In genomic region chr11:120090661-120091060, GRCm38 (mm10) we compare ENCODE assay signal across 20 mouse cellular contexts. TPM values are rescaled to one million over a fixed set of nuclear protein-coding genes. Genes with fewer than 3 reads are reported as not detected.
DNase-seq lines count a peak whose midpoint lies in the region; TF ChIP-seq lines count a peak whose summit lies in the region.
"Had no signal": no experiment of that assay in that cellular context is flagged by ENCODE, and none has a peak within 500 bp of the region (broad histone marks: within the 10 kb centered on the region; RNA-seq: fewer than 3 reads in every experiment).

No protein-coding gene starts in this region.

- peak; percentile 56 for DNase-seq in adrenal gland, postnatal 10 days
- no peak for DNase-seq in adrenal gland, postnatal 25 days
- peak; percentile 40 for DNase-seq in cerebellum, adult 9-11 months
- DNase-seq in cerebellum, adult 2 months, result no peak
- peak; percentile 8 for DNase-seq in kidney, postnatal 10 days
- DNase-seq in kidney, adult 11 months, result no peak
- DNase-seq: adrenal gland, adult 8-10 months; B cell, adult 2 months; cerebellum, adult 11 months; cerebellum, adult 18-20 months; cerebellum, adult 9-10 months; cerebellum, postnatal 14 days; cerebellum, postnatal 36 days; embryo, embryonic 11 days had no signal

- 85% methylated on average over 4 of the region's 4 CpGs for WGBS in cerebellum, adult 2 months

- no peaks in the 10 kb centered on the region for H3K27me3 ChIP-seq in cerebellum, adult 2 months (ENCODE audit: control insufficient read depth, insufficient read depth, low read length)
- H3K27me3 ChIP-seq: embryonic facial prominence, embryonic 13.5 days; embryonic facial prominence, embryonic 15.5 days; forebrain, embryonic 12.5 days had no signal

- no peak overlapping the region for H3K27ac ChIP-seq in cerebellum, adult 2 months (ENCODE audit: insufficient read depth, low read length)
- H3K27ac ChIP-seq: embryonic facial prominence, embryonic 13.5 days; embryonic facial prominence, embryonic 15.5 days; forebrain, embryonic 10.5 days; forebrain, embryonic 12.5 days had no signal

- no peak for TF ChIP-seq CTCF in cerebellum, adult 2 months (IDR thresholded peaks at IDR 0.05; ENCODE audit: borderline replicate concordance, insufficient read depth, low read depth, low read length)

- peaks cover 10% of the 10 kb centered on the region for H3K4me1 ChIP-seq in cerebellum, adult 2 months (ENCODE audit: control insufficient read depth, insufficient read depth, low read length)

- TF ChIP-seq POLR2A in cerebellum, adult 2 months (IDR thresholded peaks at IDR 0.05; ENCODE audit: borderline replicate concordance, insufficient read depth, low read length), result no peak

- H3K4me3 ChIP-seq in cerebellum, adult 2 months (replicated peaks; ENCODE audit: insufficient read depth, low read depth, low read length), result no peak overlapping the region
- H3K4me3 ChIP-seq: embryonic facial prominence, embryonic 13.5 days; embryonic facial prominence, embryonic 15.5 days; erythroblast, embryonic 14.5 days; forebrain, embryonic 10.5 days; forebrain, embryonic 12.5 days had no signal

RNA-seq across cellular contexts. Expression of gene Cep131, which starts 4.0 kb away (rescaled TPM):
- total RNA-seq in adrenal gland, postnatal 10 days (2021), result 10 to 100 TPM; 52.2 to 87.4 TPM
- 194 and 411 TPM in 2 replicates for total RNA-seq in adrenal gland, postnatal 25 days (2021)
- polyA plus RNA-seq in cerebellum, adult 2 months (2012; rRNA removed), result 32.3 and 33.0 TPM in 2 replicates

RNA-seq across cellular contexts. Expression of gene Tepsin, which starts 7.9 kb away (rescaled TPM):
- total RNA-seq in adrenal gland, postnatal 10 days (2021), result 10 to 100 TPM in 1 of 2 experiments, 1 to 10 TPM in 1; 9.0 to 13.2 TPM
- total RNA-seq in adrenal gland, postnatal 25 days (2021), result 17.1 and 18.1 TPM in 2 replicates
- polyA plus RNA-seq in cerebellum, adult 2 months (2012; rRNA removed), result 43.5 and 44.7 TPM in 2 replicates

RNA-seq across cellular contexts. Expression of gene Ndufaf8, which starts 8.1 kb away (rescaled TPM):
- total RNA-seq in adrenal gland, postnatal 10 days (2021), result 10 to 100 TPM; 53.1 to 53.9 TPM
- 57.7 and 60.1 TPM in 2 replicates for total RNA-seq in adrenal gland, postnatal 25 days (2021)
- 43.5 and 50.7 TPM in 2 replicates for polyA plus RNA-seq in cerebellum, adult 2 months (2012; rRNA removed)

RNA-seq across cellular contexts. Expression of gene Aatk, which starts 43.7 kb away (rescaled TPM):
- 10 to 100 TPM; 16.3 to 23.5 TPM for total RNA-seq in adrenal gland, postnatal 10 days (2021)
- 11.8 and 15.5 TPM in 2 replicates for total RNA-seq in adrenal gland, postnatal 25 days (2021)
- 296 and 298 TPM in 2 replicates for polyA plus RNA-seq in cerebellum, adult 2 months (2012; rRNA removed)
- polyA plus RNA-seq: CD4-positive, CD25-positive, alpha-beta regulatory T cell, adult 4 months had no signal

Comparison
In these comparisons a context has a peak if more than half of its experiments do, and no peak if none do; other contexts are left out.
1. DNase-seq: peak in adrenal gland, postnatal 10 days (single experiment), cerebellum, adult 9-11 months (single experiment) and kidney, postnatal 10 days (single experiment); none in adrenal gland, postnatal 25 days (single experiment), cerebellum, adult 2 months (0 of 2) and kidney, adult 11 months (single experiment).